Mouse (Mus musculus): ENCODE measurements around the gene BC003965. TPM values are rescaled to one million over a fixed set of nuclear protein-coding genes. Genes with fewer than 3 reads are reported as not detected.

Gene BC003965
- 10 to 100 TPM; 20.7 to 21.5 TPM for total RNA-seq (2021)

DNA sequence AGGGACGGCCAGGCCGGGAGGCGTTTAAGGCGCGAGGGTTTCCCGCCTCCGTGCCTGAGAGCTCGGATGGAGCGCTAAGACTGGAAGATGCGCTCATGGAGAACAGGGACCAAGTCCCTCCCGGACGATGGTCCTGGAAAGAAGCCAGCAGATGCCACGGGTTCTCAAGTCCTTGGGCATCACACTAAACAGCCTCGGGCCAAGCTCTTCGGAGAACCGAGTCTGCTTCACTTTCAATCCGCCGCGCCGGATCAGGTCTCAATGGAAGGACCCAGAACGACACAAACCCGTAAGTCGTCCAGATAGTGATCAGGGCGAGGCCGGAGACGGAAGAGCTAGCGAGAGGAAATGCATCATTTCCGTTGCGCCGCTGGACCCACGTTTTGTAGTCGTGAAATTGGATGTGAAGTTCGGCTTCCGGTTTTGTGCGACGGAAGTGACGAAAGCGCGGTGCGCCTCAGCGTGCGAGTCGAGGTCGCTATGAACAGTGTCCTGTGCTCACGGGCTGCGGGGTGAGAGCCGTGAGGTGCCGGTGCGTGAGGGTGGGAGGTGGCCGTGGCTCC is at the start of gene BC003965:
BC003965 (plus strand) TSS at position 426 of the 563 bp plus-strand sequence.
- DNase-seq (ENCODE audit: extremely low spot score in 1 of 2, low spot score in 1 of 2): peak; percentile 98 to 100

DNA sequence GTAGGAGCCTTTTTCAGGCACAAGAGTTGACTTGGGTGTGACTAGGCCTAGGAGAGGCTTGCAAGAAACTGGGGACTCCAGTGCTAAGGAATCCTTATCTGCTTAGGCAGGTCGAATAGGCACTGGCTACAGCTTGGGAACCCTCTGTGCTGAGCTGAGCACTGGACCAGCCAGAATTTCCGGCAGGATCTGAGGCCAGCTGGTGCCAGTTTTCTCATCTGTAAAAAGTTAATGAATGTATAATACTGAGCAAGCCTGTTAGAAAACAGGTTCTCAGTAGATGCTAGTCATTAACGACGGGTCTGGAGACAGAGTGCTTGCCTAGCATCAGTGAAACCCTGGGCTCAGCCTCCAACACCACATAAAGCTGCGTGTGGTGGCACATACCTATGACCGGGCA is 48.7 kb upstream of the BC003965 start:
- DNase-seq (ENCODE audit: extremely low spot score in 1 of 2, low spot score in 1 of 2): no peak

DNA sequence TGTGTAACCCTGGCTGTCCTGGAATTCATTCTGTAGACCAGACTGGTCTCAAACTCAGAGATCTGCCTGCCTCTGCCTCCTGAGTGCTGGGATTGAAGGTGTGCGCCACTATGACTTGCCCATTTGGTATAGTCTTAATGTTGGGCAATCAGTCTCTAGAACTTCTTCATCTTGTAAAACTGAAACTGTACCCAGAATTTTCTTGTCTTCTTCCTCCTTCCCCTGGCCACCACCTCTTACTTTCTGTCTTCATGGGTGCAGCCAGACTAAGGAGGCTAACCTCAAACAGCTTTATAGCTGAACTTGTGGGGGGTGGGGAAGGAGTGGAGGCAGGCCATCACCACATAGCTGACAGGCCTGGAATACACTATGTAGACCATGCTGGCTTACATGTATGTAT is 45.6 kb upstream of the BC003965 start:
- no peak for DNase-seq (ENCODE audit: extremely low spot score in 1 of 2, low spot score in 1 of 2)

DNA sequence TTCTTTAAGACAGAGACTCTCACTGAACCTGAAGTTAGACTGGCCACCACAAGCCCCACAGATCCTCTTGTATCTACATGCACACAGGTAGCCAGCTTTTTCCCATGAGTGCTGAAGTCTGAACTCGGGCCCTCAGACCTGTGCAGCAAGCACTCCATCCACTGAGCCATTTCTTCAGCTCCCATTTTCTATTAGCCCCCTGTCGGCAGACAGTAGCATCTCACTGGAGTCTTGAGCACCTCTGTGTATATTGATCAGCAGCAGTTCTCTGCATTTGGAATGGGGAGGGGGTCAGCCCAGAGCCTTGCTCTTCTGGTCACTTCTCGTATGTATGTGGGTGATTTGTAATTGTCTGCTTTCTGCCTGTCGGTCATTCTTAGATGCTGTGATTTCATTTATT is 44.4 kb upstream of the BC003965 start:
- no peak for DNase-seq (ENCODE audit: extremely low spot score in 1 of 2, low spot score in 1 of 2)

DNA sequence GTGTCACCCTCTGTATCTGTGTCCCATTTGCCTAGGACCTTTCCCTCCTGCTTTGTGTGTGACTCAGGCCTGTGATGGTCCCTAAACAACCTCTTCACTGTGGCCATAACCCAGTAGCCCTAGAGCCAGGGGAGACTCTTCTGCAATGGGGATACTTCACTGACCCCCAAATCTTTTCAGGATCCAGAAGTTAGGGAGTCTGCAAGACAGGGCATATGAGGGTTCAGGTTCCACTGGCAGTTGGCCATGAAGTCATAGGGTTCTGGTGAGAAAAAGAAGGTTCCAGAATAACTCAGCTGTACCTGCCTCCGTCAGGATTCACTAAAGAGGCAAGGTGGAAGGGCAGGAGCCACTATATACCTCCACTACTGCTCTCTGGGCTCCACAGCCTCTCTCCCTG is 22.2 kb upstream of the BC003965 start, which contains the start of gene Ccdc154:
Ccdc154 (plus strand) TSS at position 301 of the 400 bp plus-strand sequence.
- DNase-seq (ENCODE audit: extremely low spot score in 1 of 2, low spot score in 1 of 2): no peak

DNA sequence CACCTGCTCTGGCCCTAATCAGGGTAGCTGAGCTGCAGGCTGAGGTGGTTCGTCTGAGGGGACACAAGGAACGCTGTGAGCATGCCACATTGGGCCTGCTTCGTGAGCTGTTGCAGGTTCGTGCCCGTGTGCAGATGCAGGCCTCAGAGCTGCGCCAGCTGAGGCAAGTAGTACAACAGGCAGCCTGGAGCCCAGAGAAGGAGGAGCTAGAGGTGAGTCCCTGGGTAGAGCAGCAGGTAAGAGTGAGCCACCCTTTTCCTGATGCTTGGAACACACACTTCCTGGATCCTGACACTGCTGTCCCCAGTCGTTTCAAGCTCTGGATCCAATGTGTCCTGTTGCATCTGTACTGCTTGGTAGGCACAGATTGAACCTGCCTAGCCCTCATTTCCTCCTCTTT is 21.0 kb upstream of the BC003965 start:
- DNase-seq (ENCODE audit: extremely low spot score in 1 of 2, low spot score in 1 of 2): no peak

DNA sequence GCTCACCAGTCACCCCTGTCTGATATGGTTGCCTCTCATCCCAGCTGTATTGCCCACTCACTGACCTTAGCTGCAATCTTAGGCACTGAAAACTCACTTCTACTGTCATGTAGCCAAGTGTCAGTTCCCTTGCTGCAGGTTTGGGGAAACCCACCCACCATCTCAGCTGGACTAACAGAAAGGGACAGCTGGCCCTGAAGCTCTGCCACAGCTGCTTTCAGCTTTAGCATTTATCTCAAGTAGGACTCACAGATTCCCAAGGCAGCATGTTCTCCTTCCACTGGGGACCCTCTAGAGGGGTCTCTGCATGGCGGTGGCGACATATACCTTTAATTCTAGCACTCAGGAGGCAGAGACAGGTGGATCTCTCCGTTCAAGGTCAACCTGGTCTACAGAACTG is 19.6 kb upstream of the BC003965 start:
- DNase-seq (ENCODE audit: extremely low spot score in 1 of 2, low spot score in 1 of 2): no peak

DNA sequence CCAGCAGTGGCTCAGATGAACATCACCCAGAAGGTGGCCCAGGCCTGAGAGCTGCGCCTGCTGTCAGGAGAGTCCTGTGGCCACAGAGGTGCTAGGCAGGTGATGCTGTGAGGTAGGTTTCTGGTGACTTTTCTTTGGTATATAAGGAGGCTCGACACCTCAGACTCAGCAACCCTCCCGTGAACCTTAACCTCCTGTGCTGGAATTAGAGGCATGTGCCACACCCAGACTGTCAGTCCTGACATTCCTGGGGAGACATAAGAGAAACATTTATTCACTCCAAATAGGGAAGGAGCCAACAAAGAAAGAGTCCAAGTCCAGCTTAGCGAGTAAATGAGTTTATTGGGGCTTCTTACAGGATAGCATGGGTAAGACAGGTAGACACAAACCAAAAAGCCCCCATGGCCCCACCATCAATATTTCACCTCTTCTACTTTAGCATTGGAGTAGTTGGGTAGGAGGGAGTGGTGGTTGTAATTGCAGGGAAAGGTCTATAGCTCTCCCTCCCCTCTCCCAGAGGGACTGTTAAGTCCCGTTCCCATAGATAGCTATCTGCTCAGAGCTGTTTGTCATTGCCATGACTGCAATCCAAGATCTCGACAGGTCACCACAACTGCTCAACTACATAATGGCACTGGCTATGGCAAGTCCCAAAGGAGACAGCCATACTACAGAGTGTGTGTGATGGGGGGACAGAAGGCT is 18.2 kb upstream of the BC003965 start:
- no peak for DNase-seq (ENCODE audit: extremely low spot score in 1 of 2, low spot score in 1 of 2)

DNA sequence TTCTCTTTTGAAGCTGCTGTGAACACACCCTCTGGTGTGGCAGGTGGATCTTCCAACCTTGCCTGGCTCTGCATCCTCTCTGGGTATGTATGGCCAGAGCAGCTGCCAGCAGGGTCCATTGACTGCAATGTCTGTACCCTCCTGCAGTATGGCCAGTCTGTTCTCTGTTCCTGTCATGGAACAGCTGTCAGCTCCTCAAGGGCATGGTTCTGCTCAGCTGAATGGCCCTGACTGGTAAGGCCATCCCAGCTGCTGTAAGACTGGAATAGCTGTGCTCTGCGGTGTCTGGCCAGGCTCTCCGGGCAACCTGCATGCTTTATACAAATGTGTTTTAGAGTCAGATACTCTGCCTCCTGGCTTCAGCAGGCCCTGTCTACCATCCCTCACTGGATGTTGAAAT is 14.6 kb upstream of the BC003965 start:
- no peak for DNase-seq (ENCODE audit: extremely low spot score in 1 of 2, low spot score in 1 of 2)

DNA sequence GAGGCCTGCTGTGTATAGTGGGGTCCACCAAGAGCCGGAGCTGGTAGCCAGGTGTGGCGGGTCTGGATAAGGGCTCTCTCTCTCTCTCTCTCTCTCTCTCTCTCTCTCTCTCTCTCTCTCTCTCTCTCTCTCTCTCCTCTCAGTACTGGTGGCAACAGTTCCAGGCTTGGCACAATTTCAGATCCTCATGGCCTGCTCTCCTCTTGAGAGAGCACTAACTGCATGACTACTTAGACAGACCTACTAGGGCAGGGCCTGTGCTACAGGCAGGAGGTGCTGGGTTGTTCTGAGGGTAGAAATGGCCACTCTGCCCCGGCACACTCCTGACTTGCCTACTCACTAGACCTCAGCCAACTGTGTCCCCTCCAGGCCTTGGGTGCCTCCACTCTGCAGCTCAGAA is 11.8 kb upstream of the BC003965 start:
- DNase-seq (ENCODE audit: extremely low spot score in 1 of 2, low spot score in 1 of 2): no peak

DNA sequence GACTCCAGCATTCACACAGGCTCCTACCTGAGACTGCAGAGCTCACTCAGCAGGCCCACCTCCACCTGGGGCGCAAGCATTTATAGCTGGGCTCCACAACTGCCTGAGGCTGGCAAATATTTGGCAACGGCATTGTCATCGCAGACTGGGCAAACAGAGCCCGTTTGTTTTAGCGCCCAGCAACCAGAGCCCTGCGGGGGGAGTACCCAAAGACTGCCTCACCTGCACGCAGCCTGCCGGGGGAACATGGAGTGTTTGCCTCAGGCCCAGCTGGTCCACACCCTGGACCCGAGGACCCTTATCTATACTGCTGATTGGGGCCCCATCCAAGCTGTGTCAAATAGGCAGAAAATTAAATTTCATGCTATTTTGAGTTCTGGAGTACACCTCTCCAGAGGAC is 8.9 kb upstream of the BC003965 start, which contains the start of gene Gm38655:
Gm38655 (minus strand) TSS at position 61 of the 400 bp plus-strand sequence.
- no peak for DNase-seq (ENCODE audit: extremely low spot score in 1 of 2, low spot score in 1 of 2)

DNA sequence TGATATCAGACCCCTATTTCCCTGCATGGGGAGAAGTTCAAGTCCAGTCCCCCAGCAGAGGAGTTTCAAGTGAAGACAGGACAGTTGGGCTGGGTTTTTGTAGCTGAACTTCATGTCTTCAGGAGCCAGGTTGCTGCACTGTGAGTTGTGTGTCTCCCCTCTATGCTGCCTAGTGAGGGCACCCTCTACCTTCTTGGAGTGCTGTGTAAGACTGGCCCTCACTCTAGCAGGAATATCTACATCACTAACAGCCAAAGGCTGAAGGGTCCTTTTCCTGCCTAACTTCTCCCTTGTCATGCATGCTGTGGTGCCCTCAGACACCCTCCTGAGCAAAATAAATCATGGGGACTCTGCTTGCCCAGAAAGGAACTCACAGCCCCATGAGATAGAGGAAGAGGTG is 1.1 kb upstream of the BC003965 start:
- no peak for DNase-seq (ENCODE audit: extremely low spot score in 1 of 2, low spot score in 1 of 2)

DNA sequence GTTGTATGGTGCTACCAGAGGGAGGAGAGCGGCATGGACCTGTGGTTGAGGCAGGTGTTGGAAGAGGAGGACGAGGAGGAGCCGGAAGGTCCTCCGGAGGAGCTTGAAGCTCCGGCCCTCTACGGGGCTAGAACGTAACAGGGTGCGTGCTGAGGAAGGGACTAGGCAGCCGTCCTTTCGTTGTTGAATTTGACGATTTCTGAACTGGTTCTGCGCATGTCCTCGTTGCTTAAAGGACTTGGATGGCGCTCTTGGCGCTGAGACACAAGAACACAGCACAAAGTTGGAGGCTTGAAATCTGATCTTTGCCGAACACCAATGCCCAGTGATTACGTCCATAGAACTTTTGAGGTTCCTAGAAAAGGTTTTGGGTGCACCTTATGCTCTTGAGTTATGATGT is 607 bp downstream of the BC003965 start:
- no peak for DNase-seq (ENCODE audit: extremely low spot score in 1 of 2, low spot score in 1 of 2)

DNA sequence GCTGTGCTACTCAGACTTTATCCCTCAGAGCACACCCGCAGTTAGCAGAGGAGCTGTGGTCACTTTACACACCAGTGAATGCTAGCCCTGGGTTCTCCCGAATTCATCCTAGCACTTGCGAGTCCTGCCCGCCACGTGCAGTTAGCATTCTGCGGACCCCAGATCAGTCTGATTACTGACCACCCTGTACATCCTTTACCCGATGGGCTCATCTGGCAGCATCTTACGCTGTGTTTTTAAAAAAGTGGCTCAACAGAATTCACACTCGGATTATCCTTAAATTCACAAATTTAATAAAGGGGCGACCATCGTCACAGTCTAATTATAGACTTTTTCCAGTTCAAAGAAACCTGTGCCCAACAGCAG is 3.4 kb downstream of the BC003965 start:
- no peak for DNase-seq (ENCODE audit: extremely low spot score in 1 of 2, low spot score in 1 of 2)

DNA sequence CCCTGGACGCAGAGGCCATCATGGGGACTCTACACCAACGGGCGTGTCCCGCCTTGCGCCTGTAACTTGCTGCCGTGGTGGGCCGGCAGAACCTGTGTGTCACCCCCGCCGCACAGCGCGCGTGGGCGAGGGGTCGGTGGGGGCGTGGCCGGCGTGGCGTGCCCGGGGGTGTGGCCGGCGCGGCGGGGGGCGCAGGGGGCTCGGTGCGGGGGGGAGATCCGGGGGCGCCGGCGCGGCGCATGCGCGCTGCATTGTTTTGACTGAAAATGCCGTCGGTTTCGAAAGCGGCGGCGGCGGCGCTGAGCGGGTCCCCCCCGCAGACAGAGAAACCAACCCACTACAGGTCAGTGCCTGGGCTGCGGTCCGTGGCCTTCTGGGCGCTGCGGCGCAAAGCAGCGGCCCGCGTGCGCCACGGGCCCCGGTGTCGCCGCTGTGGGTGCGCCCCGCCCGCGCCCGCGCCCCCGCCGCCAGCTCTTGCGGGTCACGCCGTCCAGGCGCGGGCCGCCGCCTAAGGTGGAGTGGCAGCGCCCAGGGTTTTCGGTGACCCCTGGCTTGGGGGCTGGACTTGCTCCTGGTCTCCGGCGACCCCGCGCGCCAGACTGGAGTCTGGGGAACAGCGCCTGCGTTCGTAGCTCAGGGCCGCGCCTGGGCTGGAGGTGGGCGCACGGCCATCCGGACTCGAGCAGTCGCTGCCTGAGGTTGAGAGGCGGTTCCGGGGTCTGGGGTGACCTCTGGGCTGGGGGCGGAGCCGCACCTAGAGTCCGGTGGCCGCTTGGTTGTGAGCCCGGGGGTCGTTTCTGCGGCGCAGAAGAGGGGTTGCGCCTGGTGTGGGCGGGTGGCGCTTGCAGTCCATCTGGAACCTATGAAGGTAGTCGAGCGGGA is 4.0 kb downstream of the BC003965 start, which contains the start of gene Unkl:
Unkl (plus strand) TSS at position 248 of the 882 bp plus-strand sequence.
- peak; percentile 69 to 71 for DNase-seq (ENCODE audit: extremely low spot score in 1 of 2, low spot score in 1 of 2)

DNA sequence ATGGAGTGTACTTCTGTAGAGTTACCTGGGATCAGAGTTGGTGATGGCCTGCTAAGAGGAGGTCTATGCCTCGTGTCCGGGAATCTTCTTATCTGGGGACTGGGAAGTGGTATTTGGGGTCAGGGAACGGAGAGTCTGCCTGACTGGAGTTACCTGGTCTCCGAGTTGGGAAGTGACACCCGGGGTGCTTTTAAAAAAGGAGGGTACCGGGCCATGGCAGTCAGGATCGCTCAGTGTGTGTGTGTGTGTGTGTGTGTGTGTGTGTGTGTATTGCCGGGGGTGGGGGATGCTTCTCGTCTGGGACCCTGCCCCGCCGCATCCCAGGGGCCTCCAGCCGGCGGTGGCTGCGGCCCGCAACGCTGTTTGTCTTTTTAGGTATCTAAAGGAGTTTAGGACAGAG is 4.7 kb downstream of the BC003965 start:
- DNase-seq (ENCODE audit: extremely low spot score in 1 of 2, low spot score in 1 of 2): no peak

DNA sequence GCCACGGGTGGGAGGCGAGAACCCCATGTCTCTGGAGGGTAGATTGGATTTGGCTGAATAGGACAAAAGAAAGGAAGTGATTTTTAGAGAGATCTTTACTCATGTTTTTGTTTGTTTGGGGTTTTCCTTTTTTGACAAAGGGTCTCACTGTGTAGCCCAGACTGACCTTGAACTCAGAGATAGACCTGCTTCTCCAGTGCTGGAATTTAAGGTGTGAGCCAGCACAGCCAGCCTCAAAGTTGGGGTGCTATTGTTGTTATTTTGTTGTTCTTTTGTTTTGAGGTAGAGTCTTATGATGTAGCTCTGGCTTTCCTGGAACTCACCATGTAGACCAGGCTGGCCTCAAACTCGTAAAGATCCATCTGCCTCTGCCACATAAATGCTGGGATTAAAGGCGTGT is 18.0 kb downstream of the BC003965 start:
- no peak for DNase-seq (ENCODE audit: extremely low spot score in 1 of 2, low spot score in 1 of 2)

DNA sequence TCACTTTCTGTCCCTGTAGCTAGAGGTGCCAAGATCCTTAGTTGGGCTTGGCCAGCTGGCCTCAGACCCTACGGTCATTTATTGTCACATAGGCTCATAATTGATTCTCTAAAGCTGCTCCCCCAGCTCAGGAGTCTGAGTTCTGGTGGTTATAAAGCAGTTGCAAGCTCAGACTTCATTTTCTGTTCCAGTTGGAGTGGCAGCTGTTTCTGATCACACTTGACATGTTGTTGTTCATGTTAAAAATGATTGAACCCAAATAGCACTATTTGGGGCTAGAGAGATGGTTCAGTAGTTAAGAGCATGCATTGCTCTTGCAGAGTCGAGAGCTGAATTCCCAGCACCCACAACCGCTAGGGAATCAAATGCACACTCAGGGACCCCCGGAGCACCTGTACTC is 25.7 kb downstream of the BC003965 start:
- DNase-seq (ENCODE audit: extremely low spot score in 1 of 2, low spot score in 1 of 2): no peak

DNA sequence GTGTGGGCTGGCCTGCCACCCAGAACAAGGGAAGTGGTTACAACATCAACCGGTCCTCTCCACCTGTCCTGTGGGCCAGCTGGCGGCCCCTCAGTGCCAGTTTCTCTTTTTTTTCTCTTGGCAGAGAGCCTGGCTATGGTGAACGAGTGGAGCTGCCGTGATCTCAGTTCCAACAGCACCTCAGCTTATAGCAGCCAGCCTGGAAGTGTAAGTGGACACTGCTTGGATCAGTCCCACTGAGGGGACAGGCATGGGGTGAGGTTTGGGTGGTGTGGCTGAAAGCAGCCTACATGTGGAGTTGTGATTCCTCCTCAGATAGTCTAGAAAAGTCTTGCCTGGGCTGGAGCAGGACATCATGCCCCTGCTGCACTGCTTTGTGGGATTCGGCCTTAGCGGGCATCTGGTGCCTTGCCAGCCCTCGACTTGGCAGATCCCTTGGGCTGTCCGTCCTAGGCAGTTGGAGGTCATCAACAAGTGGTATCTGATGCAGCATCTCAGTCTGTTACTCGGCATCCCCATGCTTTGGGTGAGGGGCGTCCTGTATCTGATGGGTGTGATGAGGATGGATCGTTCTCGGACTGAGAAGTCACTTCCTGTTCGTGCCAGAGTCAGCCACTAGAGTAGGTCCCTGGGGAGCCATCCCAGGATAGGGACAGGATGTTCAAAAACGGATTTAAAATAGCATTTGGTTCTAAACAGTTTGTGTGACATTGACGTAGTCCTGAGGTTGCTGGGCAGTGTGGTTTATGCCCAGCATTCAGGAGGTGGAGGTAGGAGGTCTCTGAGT is 26.5 kb downstream of the BC003965 start:
- DNase-seq (ENCODE audit: extremely low spot score in 1 of 2, low spot score in 1 of 2): no peak

DNA sequence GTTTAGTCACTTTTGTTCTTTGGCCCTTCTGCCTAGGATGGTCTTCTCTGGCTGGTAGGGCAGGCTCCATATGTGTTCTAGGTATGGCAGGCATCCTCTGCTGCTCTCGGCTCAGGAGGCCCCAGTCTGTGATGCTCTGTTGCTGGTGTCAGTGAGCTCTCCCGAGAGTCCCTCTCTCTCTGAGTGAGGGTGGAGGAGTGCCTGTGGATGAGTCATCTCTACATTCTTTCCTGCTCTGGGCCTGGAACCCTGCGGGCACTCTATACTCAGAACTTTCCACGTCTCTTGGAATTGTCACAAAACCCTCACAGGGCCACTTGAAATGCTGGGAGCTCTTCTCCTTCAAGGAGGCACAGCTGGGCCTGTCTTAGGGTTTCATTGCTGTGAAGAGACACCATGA is 27.4 kb downstream of the BC003965 start:
- DNase-seq (ENCODE audit: extremely low spot score in 1 of 2, low spot score in 1 of 2): no peak

DNA sequence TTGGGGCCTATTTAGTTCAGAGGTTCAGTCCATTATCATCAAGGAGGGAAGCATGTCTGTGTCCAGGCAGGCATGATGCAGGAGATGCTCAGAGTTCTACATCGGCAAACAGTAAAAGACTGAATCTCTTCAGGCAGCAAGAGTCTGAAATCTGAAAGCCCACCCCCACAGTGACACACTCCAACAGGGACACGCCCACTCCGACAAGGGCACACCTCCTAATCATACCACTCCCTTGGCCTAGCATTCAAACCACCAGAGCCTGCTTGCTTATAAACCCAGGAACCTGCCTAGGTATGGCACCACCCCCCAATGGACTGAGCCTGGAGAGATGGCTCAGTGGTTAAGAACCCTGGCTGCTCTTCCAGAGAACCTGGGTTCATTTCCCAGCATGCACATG is 31.1 kb downstream of the BC003965 start:
- DNase-seq (ENCODE audit: extremely low spot score in 1 of 2, low spot score in 1 of 2): no peak
